Mouse (Mus musculus) MEL (cell line): ENCODE measurements around the gene Plpp4. TPM values are rescaled to one million over a fixed set of nuclear protein-coding genes. Genes with fewer than 3 reads are reported as not detected.

Experiments
- DNase-seq: peaks from one replicate; pipeline ENCODE4 v3.0.0; 2011; ENCODE audit warnings: low read depth, low spot score
- H3K27ac ChIP-seq: 2 replicates; pipeline ENCODE4 v1.5.1; 2012; ENCODE audit warnings: low read depth, mild to moderate bottlenecking, control low read depth, low read length, moderate library complexity; ENCODE audit not compliant: control insufficient read depth
- H3K27me3 ChIP-seq, 2 experiments: fragments of 150-350 bp in 1 of 2; sonication (generic) in 1 of 2; 2 replicates each; pipeline ENCODE4 v1.6.1; 2012; ENCODE audit warnings: low read length in 2 of 2, mild to moderate bottlenecking in 2 of 2, improper control_type of control experiment in 1 of 2, moderate library complexity in 1 of 2; ENCODE audit not compliant: insufficient read depth in 2 of 2, control insufficient read depth in 1 of 2
- H3K36me3 ChIP-seq, 2 experiments: 2 replicates each; pipeline ENCODE4 v1.6.1; 2012 to 2014; ENCODE audit warnings: low read length in 2 of 2, improper control_type of control experiment in 1 of 2, inconsistent platforms in 1 of 2, mild to moderate bottlenecking in 1 of 2; ENCODE audit not compliant: insufficient read depth in 2 of 2, control insufficient read depth in 1 of 2
- H3K4me1 ChIP-seq, 2 experiments: fragments of 150-350 bp in 1 of 2; sonication (generic) in 1 of 2; 2 replicates each; pipeline ENCODE4 v1.6.1; 2012; ENCODE audit warnings: low read length in 2 of 2, improper control_type of control experiment in 1 of 2, mild to moderate bottlenecking in 1 of 2; ENCODE audit not compliant: insufficient read depth in 2 of 2, control insufficient read depth in 1 of 2
- H3K4me3 ChIP-seq, 2 experiments: fragments of 150-350 bp in 1 of 2; sonication (generic) in 1 of 2; 2 replicates each; pipeline ENCODE4 v1.5.1; 2012; ENCODE audit warnings: low read depth in 2 of 2, low read length in 2 of 2, mild to moderate bottlenecking in 2 of 2, moderate library complexity in 2 of 2, control low read depth in 1 of 2, improper control_type of control experiment in 1 of 2; ENCODE audit not compliant: control insufficient read depth in 1 of 2, insufficient read depth in 1 of 2
- H3K79me2 ChIP-seq: 2 replicates; pipeline ENCODE4 v1.6.1; 2012; ENCODE audit warnings: mild to moderate bottlenecking, low read length, moderate library complexity; ENCODE audit not compliant: control insufficient read depth, poor library complexity, insufficient read depth
- H3K9ac ChIP-seq: 2 replicates; pipeline ENCODE4 v1.6.1; 2012; ENCODE audit warnings: low read depth, mild to moderate bottlenecking, control low read depth, low read length, moderate library complexity; ENCODE audit not compliant: control insufficient read depth, poor library complexity, severe bottlenecking
- H3K9me3 ChIP-seq: fragments of 150-350 bp; sonication (generic); replicated peaks from 2 replicates; pipeline ENCODE4 v1.6.1; 2012; ENCODE audit warnings: mild to moderate bottlenecking, low read length, improper control_type of control experiment, moderate library complexity; ENCODE audit not compliant: insufficient read depth
- BHLHE40 ChIP-seq: IDR thresholded peaks from 2 replicates; pipeline ENCODE4 v1.6.1; 2012; ENCODE audit warnings: low read depth, mild to moderate bottlenecking, inconsistent platforms, low read length, improper control_type of control experiment, borderline replicate concordance
- CHD1 ChIP-seq: IDR thresholded peaks from 2 replicates; pipeline ENCODE4 v1.6.1; 2012; ENCODE audit warnings: low read depth, mild to moderate bottlenecking, inconsistent platforms, low read length, improper control_type of control experiment
- CTCF ChIP-seq, 3 experiments: IDR thresholded peaks in 2 of 3; conservative IDR thresholded peaks in 1 of 3; 2 replicates each; pipeline ENCODE4 v1.5.1; 2011 to 2012; ENCODE audit warnings: low read length in 3 of 3, low read depth in 2 of 3, mild to moderate bottlenecking in 2 of 3, improper control_type of control experiment in 1 of 3, inconsistent platforms in 1 of 3, mixed read lengths in 1 of 3, moderate library complexity in 1 of 3; ENCODE audit not compliant: control insufficient read depth in 1 of 3, insufficient read depth in 1 of 3, poor library complexity in 1 of 3, severe bottlenecking in 1 of 3
- E2F4 ChIP-seq: IDR thresholded peaks from 2 replicates; pipeline ENCODE4 v1.6.1; 2011; ENCODE audit warnings: low read depth, low read length, improper control_type of control experiment, borderline replicate concordance
- ETS1 ChIP-seq: IDR thresholded peaks from 2 replicates; pipeline ENCODE4 v1.6.1; 2012; ENCODE audit warnings: low read depth, mild to moderate bottlenecking, inconsistent platforms, low read length, improper control_type of control experiment, moderate library complexity
- GABPA ChIP-seq: IDR thresholded peaks from 2 replicates; pipeline ENCODE4 v1.6.1; 2012; ENCODE audit warnings: low read depth, mild to moderate bottlenecking, inconsistent platforms, low read length, improper control_type of control experiment, moderate library complexity
- GATA1 ChIP-seq: IDR thresholded peaks from 2 replicates; pipeline ENCODE4 v1.6.1; 2011; ENCODE audit warnings: low read depth, low read length, improper control_type of control experiment
- HCFC1 ChIP-seq: IDR thresholded peaks from 2 replicates; pipeline ENCODE4 v1.6.1; 2012; ENCODE audit warnings: low read depth, mild to moderate bottlenecking, inconsistent platforms, low read length, improper control_type of control experiment, moderate library complexity
- JUND ChIP-seq: IDR thresholded peaks from 2 replicates; pipeline ENCODE4 v1.6.1; 2011; ENCODE audit warnings: low read depth, mild to moderate bottlenecking, improper control_type of control experiment, low read length
- KAT2A ChIP-seq: conservative IDR thresholded peaks from 2 replicates; pipeline ENCODE4 v1.6.1; 2012; ENCODE audit warnings: low read depth, low read length, improper control_type of control experiment, inconsistent platforms
- MAFK ChIP-seq: IDR thresholded peaks from 2 replicates; pipeline ENCODE4 v1.6.1; 2011; ENCODE audit warnings: low read depth, mild to moderate bottlenecking, low read length, improper control_type of control experiment, borderline replicate concordance
- MAX ChIP-seq: IDR thresholded peaks from 2 replicates; pipeline ENCODE4 v1.6.1; 2011; ENCODE audit warnings: low read length, improper control_type of control experiment
- MAZ ChIP-seq: IDR thresholded peaks from 2 replicates; pipeline ENCODE4 v1.6.1; 2012; ENCODE audit warnings: low read depth, mild to moderate bottlenecking, inconsistent platforms, low read length, improper control_type of control experiment
- MEF2A ChIP-seq: IDR thresholded peaks from 2 replicates; pipeline ENCODE4 v1.6.1; 2014; ENCODE audit warnings: low read depth, mild to moderate bottlenecking, inconsistent platforms, low read length, improper control_type of control experiment; ENCODE audit not compliant: poor library complexity, insufficient replicate concordance, severe bottlenecking; ENCODE audit errors: extremely low read depth
- MYB ChIP-seq: IDR thresholded peaks from 2 replicates; pipeline ENCODE4 v1.6.1; 2011; ENCODE audit warnings: mild to moderate bottlenecking, low read depth, low read length, improper control_type of control experiment
- MYC ChIP-seq: IDR thresholded peaks from 2 replicates; pipeline ENCODE4 v1.6.1; 2011; ENCODE audit warnings: low read depth, mild to moderate bottlenecking, low read length, improper control_type of control experiment, moderate library complexity
- NELFE ChIP-seq: IDR thresholded peaks from 2 replicates; pipeline ENCODE4 v1.6.1; 2011; ENCODE audit warnings: low read depth, low read length, improper control_type of control experiment
- POLR2A ChIP-seq, 2 experiments: IDR thresholded peaks; 2 replicates each; pipeline ENCODE4 v1.6.1; 2011 to 2012; ENCODE audit warnings: low read length in 2 of 2, mild to moderate bottlenecking in 2 of 2, control low read depth in 1 of 2, improper control_type of control experiment in 1 of 2, low read depth in 1 of 2, moderate library complexity in 1 of 2; ENCODE audit not compliant: control insufficient read depth in 1 of 2, insufficient read depth in 1 of 2, poor library complexity in 1 of 2
- POLR2AphosphoS5 ChIP-seq: IDR thresholded peaks from 2 replicates; pipeline ENCODE4 v1.6.1; 2012; ENCODE audit warnings: low read depth, borderline replicate concordance, mild to moderate bottlenecking, inconsistent platforms, low read length, moderate library complexity, mixed read lengths
- RAD21 ChIP-seq: IDR thresholded peaks from 2 replicates; pipeline ENCODE4 v1.6.1; 2011; ENCODE audit warnings: mild to moderate bottlenecking, low read depth, low read length, improper control_type of control experiment
- RCOR1 ChIP-seq: IDR thresholded peaks from 2 replicates; pipeline ENCODE4 v1.6.1; 2012; ENCODE audit warnings: low read depth, mild to moderate bottlenecking, inconsistent platforms, low read length, improper control_type of control experiment
- SMC3 ChIP-seq: IDR thresholded peaks from 2 replicates; pipeline ENCODE4 v1.6.1; 2011; ENCODE audit warnings: low read depth, low read length, improper control_type of control experiment
- TCF12 ChIP-seq: IDR thresholded peaks from 2 replicates; pipeline ENCODE4 v1.6.1; 2014; ENCODE audit warnings: low read depth, mild to moderate bottlenecking, inconsistent platforms, low read length, improper control_type of control experiment, moderate library complexity
- USF1 ChIP-seq: IDR thresholded peaks from 2 replicates; pipeline ENCODE4 v1.6.1; 2014; ENCODE audit warnings: low read depth, mild to moderate bottlenecking, inconsistent platforms, low read length, improper control_type of control experiment, moderate library complexity
- USF2 ChIP-seq, 2 experiments: IDR thresholded peaks; 2 replicates each; pipeline ENCODE4 v1.6.1; 2011 to 2012; ENCODE audit warnings: improper control_type of control experiment in 2 of 2, low read length in 2 of 2, borderline replicate concordance in 1 of 2, inconsistent platforms in 1 of 2, low read depth in 1 of 2, mild to moderate bottlenecking in 1 of 2; ENCODE audit not compliant: insufficient read depth in 1 of 2
- ZNF384 ChIP-seq: IDR thresholded peaks from 2 replicates; pipeline ENCODE4 v1.6.1; 2012; ENCODE audit warnings: low read depth, mild to moderate bottlenecking, inconsistent platforms, low read length, improper control_type of control experiment
- polyA plus RNA-seq, 2 experiments: library from polyadenylated mRNA; stranded (reverse) in 1 of 2; unstranded in 1 of 2; fragments of >175 nt in 1 of 2; fragments of >200 nt in 1 of 2; gene quantifications; 2 replicates each; pipeline versions ENCODE4 v1.2.1 to v1.2.4; 2012; ENCODE audit warnings: low replicate concordance in 2 of 2, low read depth in 1 of 2; ENCODE audit not compliant: insufficient read length in 2 of 2, insufficient read depth in 1 of 2, missing spikeins in 1 of 2
- total RNA-seq: library from RNA; depleted of rRNA; stranded (reverse); fragments of 300-350 nt; gene quantifications from 2 replicates; pipeline ENCODE4 v1.2.3, GENCODE M21; 2012

Gene Plpp4
- total and polyA plus RNA-seq, 3 experiments: not detected

- Histone ChIP-seq H3K79me2 (no peaks in the 10 kb centered on the region), H3K27ac (no peak overlapping the region), H3K27me3 (no peaks in the 10 kb centered on the region), H3K36me3 (no peaks in the 10 kb centered on the region), H3K9me3 (no peaks in the 10 kb centered on the region), H3K4me1 (no peaks in the 10 kb centered on the region), H3K4me3 (no peak overlapping the region), H3K9ac (no peak overlapping the region)
- TF ChIP-seq USF1 (no peak), HCFC1 (no peak), MEF2A (no peak), GATA1 (no peak), CTCF (IDR thresholded peaks at IDR 0.05 in 2 of 3, conservative IDR thresholded peaks at IDR 0.05 in 1 of 3; ENCODE audit: control insufficient read depth in 1 of 3, insufficient read depth in 1 of 3, low read depth in 2 of 3, low read length in 3 of 3, poor library complexity in 1 of 3, severe bottlenecking in 1 of 3) (no peak), SMC3 (no peak), KAT2A (no peak), JUND (no peak), MYC (no peak), POLR2AphosphoS5 (no peak), RCOR1 (no peak)
- no peak for DNase-seq
Measured at GRCm38 (mm10) chr7:129412695-129413094, 155.9 kb downstream of the Plpp4 start.

- Histone ChIP-seq H3K9me3 (no peaks in the 10 kb centered on the region), H3K4me3 (no peak overlapping the region), H3K36me3 (no peaks in the 10 kb centered on the region), H3K27ac (no peak overlapping the region), H3K79me2 (no peaks in the 10 kb centered on the region), H3K4me1 (no peaks in the 10 kb centered on the region), H3K9ac (no peak overlapping the region), H3K27me3 (no peaks in the 10 kb centered on the region)
- TF ChIP-seq GATA1 (no peak), ZNF384 (no peak), RAD21 (no peak), MAFK (no peak), TCF12 (no peak), CTCF (IDR thresholded peaks at IDR 0.05 in 2 of 3, conservative IDR thresholded peaks at IDR 0.05 in 1 of 3; ENCODE audit: control insufficient read depth in 1 of 3, insufficient read depth in 1 of 3, low read depth in 2 of 3, low read length in 3 of 3, poor library complexity in 1 of 3, severe bottlenecking in 1 of 3) (no peak), BHLHE40 (no peak), USF1 (no peak)
- no peak for DNase-seq
Measured at GRCm38 (mm10) chr7:129415179-129415578, 158.3 kb downstream of the Plpp4 start.

- no peak overlapping the region for H3K9ac ChIP-seq
- no peaks in the 10 kb centered on the region for H3K36me3 ChIP-seq
- H3K27me3 ChIP-seq: no peaks in the 10 kb centered on the region
- DNase-seq: no peak
- no peaks in the 10 kb centered on the region for H3K4me1 ChIP-seq
- H3K79me2 ChIP-seq: no peaks in the 10 kb centered on the region
- H3K27ac ChIP-seq: no peak overlapping the region
- no peak overlapping the region for H3K4me3 ChIP-seq
- no peaks in the 10 kb centered on the region for H3K9me3 ChIP-seq
- TF ChIP-seq ETS1: no peak
- TF ChIP-seq MAX: no peak
- TF ChIP-seq RAD21: no peak
- TF ChIP-seq GATA1: no peak
- TF ChIP-seq KAT2A: no peak
- no peak for TF ChIP-seq SMC3
- TF ChIP-seq CHD1: no peak
- TF ChIP-seq E2F4: no peak
- no peak for TF ChIP-seq MYC
- no peak for TF ChIP-seq USF2 (IDR thresholded peaks at IDR 0.05; ENCODE audit: borderline replicate concordance in 1 of 2, insufficient read depth in 1 of 2, low read depth in 1 of 2, low read length in 2 of 2)
- TF ChIP-seq GABPA: no peak
- TF ChIP-seq CTCF (IDR thresholded peaks at IDR 0.05 in 2 of 3, conservative IDR thresholded peaks at IDR 0.05 in 1 of 3; ENCODE audit: control insufficient read depth in 1 of 3, insufficient read depth in 1 of 3, low read depth in 2 of 3, low read length in 3 of 3, poor library complexity in 1 of 3, severe bottlenecking in 1 of 3): no peak
- no peak for TF ChIP-seq MEF2A
- TF ChIP-seq POLR2A (IDR thresholded peaks at IDR 0.05; ENCODE audit: control insufficient read depth in 1 of 2, insufficient read depth in 1 of 2, low read depth in 1 of 2, low read length in 2 of 2, poor library complexity in 1 of 2): no peak
- no peak for TF ChIP-seq MYB
- no peak for TF ChIP-seq MAZ
- no peak for TF ChIP-seq NELFE
- TF ChIP-seq TCF12: no peak
Measured at GRCm38 (mm10) chr7:129421181-129421580, 164.3 kb downstream of the Plpp4 start.
